Mouse (Mus musculus): ENCODE results near the gene Carns1. TPM values are rescaled to one million over a fixed set of nuclear protein-coding genes. Genes with fewer than 3 reads are reported as not detected.
A peak's percentile ranks its signal among the peaks of the same experiment; 100 is the strongest.

Carns1 gene
- total and polyA plus RNA-seq, 2 experiments = 0.65 to 1.9 TPM

DNA sequence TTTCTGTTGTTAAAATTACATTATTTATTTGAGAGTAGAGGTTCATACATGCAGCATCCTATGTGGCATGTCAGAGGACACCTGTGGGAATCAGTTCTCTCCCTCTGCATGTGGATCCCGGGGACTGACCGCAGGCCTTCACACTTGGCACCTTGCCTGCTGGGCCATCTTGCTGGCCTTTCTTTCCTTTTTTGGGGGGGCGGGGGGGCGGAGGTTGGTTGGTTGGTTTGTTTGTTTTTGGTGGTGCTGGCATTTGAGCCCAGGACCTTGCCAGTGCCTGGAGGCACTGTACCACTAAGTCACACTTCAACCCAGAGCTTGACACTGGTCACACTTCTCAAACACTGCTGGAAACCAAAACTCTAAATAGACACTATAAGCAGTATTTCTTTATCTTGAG lies 40.9 kb downstream of the Carns1 start:
- H3K4me3 ChIP-seq (ENCODE audit: insufficient read depth, low read depth, low read length) = no peak overlapping the region
- H3K9ac ChIP-seq (ENCODE audit: low read depth, low read length) = no peak overlapping the region
- no peaks in the 10 kb centered on the region; the same call in 1 of the 2 replicates for H3K36me3 ChIP-seq (ENCODE audit: control insufficient read depth, insufficient read depth, low read length)
- H3K79me2 ChIP-seq (ENCODE audit: control insufficient read depth, insufficient read depth, low read length) = no peaks in the 10 kb centered on the region
- no peak for TF ChIP-seq POLR2A (IDR thresholded peaks at IDR 0.05; ENCODE audit: extremely low read depth, insufficient read depth, low read length)
- no peak for TF ChIP-seq CTCF (IDR thresholded peaks at IDR 0.05; ENCODE audit: low read depth, low read length)
- H3K27me3 ChIP-seq (ENCODE audit: control insufficient read depth, insufficient read depth, low read length) = no peaks in the 10 kb centered on the region
- DNase-seq (ENCODE audit: extremely low read depth, low read depth, low spot score) = peak; percentile 60
- peak overlapping the region; percentile 79 for H3K27ac ChIP-seq (replicated peaks; ENCODE audit: insufficient read depth, low read depth, low read length)
- 28% methylated on average over 4 of the region's 4 CpGs for WGBS
- peaks cover 9% of the 10 kb centered on the region for H3K4me1 ChIP-seq (ENCODE audit: control insufficient read depth, insufficient read depth, low read length)

DNA sequence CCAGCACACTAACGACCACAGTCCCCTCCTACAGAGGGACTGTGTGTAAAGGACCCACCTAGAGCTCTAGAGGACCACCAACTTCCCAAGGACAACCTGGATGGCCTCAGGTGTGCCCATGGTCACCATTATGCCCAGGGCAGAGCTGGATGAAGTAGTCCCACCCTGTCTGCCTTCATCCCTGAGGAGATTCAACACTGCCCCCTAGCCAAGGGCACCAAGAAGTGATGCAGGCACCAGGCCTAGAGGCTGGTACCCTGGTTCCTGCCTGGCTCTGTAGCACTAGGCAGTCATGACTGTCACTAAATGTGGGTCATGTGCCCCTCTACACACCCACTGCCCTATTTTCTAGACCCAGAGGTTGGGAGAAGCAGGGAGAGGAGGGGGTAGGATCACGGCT lies 43.5 kb downstream of the Carns1 start:
- Histone ChIP-seq H3K27me3 (ENCODE audit: control insufficient read depth, insufficient read depth, low read length) (no peaks in the 10 kb centered on the region), H3K36me3 (ENCODE audit: control insufficient read depth, insufficient read depth, low read length) (no peaks in the 10 kb centered on the region; the same call in 1 of the 2 replicates), H3K27ac (replicated peaks; ENCODE audit: insufficient read depth, low read depth, low read length) (no peak overlapping the region), H3K79me2 (ENCODE audit: control insufficient read depth, insufficient read depth, low read length) (no peaks in the 10 kb centered on the region), H3K4me3 (ENCODE audit: insufficient read depth, low read depth, low read length) (no peak overlapping the region), H3K9ac (ENCODE audit: low read depth, low read length) (no peak overlapping the region), H3K4me1 (ENCODE audit: control insufficient read depth, insufficient read depth, low read length) (peaks cover 10% of the 10 kb centered on the region)
- no peak for TF ChIP-seq CTCF (IDR thresholded peaks at IDR 0.05; ENCODE audit: low read depth, low read length)
- TF ChIP-seq POLR2A (IDR thresholded peaks at IDR 0.05; ENCODE audit: extremely low read depth, insufficient read depth, low read length) = no peak
- no peak for DNase-seq (ENCODE audit: extremely low read depth, low read depth, low spot score)
- 95% methylated on average over 2 of the region's 2 CpGs for WGBS

GRCm38 (mm10) chr19:4131075-4131474 lies 44.2 kb downstream of the Carns1 start:
- no peak for DNase-seq (ENCODE audit: extremely low read depth, low read depth, low spot score)
- H3K79me2 ChIP-seq (ENCODE audit: control insufficient read depth, insufficient read depth, low read length) = peaks cover 6% of the 10 kb centered on the region; the same call in 1 of the 2 replicates
- H3K4me1 ChIP-seq (ENCODE audit: control insufficient read depth, insufficient read depth, low read length) = peaks cover 13% of the 10 kb centered on the region
- 95% methylated on average over 5 of the region's 5 CpGs for WGBS
- TF ChIP-seq POLR2A (IDR thresholded peaks at IDR 0.05; ENCODE audit: extremely low read depth, insufficient read depth, low read length) = no peak
- TF ChIP-seq CTCF (IDR thresholded peaks at IDR 0.05; ENCODE audit: low read depth, low read length) = no peak
- H3K27ac ChIP-seq (replicated peaks; ENCODE audit: insufficient read depth, low read depth, low read length) = no peak overlapping the region
- H3K27me3 ChIP-seq (ENCODE audit: control insufficient read depth, insufficient read depth, low read length) = no peaks in the 10 kb centered on the region
- H3K9ac ChIP-seq (ENCODE audit: low read depth, low read length) = no peak overlapping the region
- no peak overlapping the region for H3K4me3 ChIP-seq (ENCODE audit: insufficient read depth, low read depth, low read length)
- no peaks in the 10 kb centered on the region; the same call in 1 of the 2 replicates for H3K36me3 ChIP-seq (ENCODE audit: control insufficient read depth, insufficient read depth, low read length)

DNA sequence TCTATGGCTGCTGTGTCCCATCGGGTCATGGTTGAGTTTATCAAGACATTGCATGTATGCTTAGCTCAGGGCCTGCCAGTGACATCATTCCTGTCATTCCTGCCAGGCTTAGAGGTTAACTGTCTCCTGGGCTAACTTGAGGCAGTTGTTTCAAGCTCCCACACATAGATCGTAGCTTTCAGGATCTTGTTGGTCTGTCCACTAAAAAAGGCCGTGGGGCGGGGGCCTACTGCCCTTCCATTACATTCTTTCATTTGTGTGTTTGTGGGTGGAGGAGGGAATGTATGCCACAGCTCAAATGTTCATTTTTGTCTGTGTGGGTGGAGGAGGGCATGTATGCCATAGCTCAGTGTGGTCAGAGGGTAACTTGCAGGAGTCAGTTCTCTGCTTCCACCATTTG lies 45.2 kb downstream of the Carns1 start:
- Histone ChIP-seq H3K27me3 (ENCODE audit: control insufficient read depth, insufficient read depth, low read length) (no peaks in the 10 kb centered on the region), H3K36me3 (ENCODE audit: control insufficient read depth, insufficient read depth, low read length) (no peaks in the 10 kb centered on the region; the same call in 1 of the 2 replicates), H3K79me2 (ENCODE audit: control insufficient read depth, insufficient read depth, low read length) (peaks cover 8% of the 10 kb centered on the region; the same call in 1 of the 2 replicates), H3K9ac (ENCODE audit: low read depth, low read length) (no peak overlapping the region), H3K4me1 (ENCODE audit: control insufficient read depth, insufficient read depth, low read length) (peaks cover 14% of the 10 kb centered on the region), H3K27ac (replicated peaks; ENCODE audit: insufficient read depth, low read depth, low read length) (no peak overlapping the region), H3K4me3 (ENCODE audit: insufficient read depth, low read depth, low read length) (no peak overlapping the region)
- WGBS = 71% methylated on average over 4 of the region's 4 CpGs
- TF ChIP-seq CTCF (IDR thresholded peaks at IDR 0.05; ENCODE audit: low read depth, low read length) = no peak
- TF ChIP-seq POLR2A (IDR thresholded peaks at IDR 0.05; ENCODE audit: extremely low read depth, insufficient read depth, low read length) = no peak
- no peak for DNase-seq (ENCODE audit: extremely low read depth, low read depth, low spot score)

GRCm38 (mm10) chr19:4129462-4129861 lies 45.8 kb downstream of the Carns1 start:
- no peaks in the 10 kb centered on the region; the same call in 1 of the 2 replicates for H3K36me3 ChIP-seq (ENCODE audit: control insufficient read depth, insufficient read depth, low read length)
- no peak for DNase-seq (ENCODE audit: extremely low read depth, low read depth, low spot score)
- H3K4me1 ChIP-seq (ENCODE audit: control insufficient read depth, insufficient read depth, low read length) = peaks cover 9% of the 10 kb centered on the region
- H3K79me2 ChIP-seq (ENCODE audit: control insufficient read depth, insufficient read depth, low read length) = peaks cover 8% of the 10 kb centered on the region; the same call in 1 of the 2 replicates
- no peak overlapping the region for H3K9ac ChIP-seq (ENCODE audit: low read depth, low read length)
- WGBS = 87% methylated on average over 7 of the region's 7 CpGs
- H3K4me3 ChIP-seq (ENCODE audit: insufficient read depth, low read depth, low read length) = no peak overlapping the region
- TF ChIP-seq POLR2A (IDR thresholded peaks at IDR 0.05; ENCODE audit: extremely low read depth, insufficient read depth, low read length) = no peak
- TF ChIP-seq CTCF (IDR thresholded peaks at IDR 0.05; ENCODE audit: low read depth, low read length) = no peak
- H3K27ac ChIP-seq (replicated peaks; ENCODE audit: insufficient read depth, low read depth, low read length) = no peak overlapping the region
- H3K27me3 ChIP-seq (ENCODE audit: control insufficient read depth, insufficient read depth, low read length) = no peaks in the 10 kb centered on the region

DNA sequence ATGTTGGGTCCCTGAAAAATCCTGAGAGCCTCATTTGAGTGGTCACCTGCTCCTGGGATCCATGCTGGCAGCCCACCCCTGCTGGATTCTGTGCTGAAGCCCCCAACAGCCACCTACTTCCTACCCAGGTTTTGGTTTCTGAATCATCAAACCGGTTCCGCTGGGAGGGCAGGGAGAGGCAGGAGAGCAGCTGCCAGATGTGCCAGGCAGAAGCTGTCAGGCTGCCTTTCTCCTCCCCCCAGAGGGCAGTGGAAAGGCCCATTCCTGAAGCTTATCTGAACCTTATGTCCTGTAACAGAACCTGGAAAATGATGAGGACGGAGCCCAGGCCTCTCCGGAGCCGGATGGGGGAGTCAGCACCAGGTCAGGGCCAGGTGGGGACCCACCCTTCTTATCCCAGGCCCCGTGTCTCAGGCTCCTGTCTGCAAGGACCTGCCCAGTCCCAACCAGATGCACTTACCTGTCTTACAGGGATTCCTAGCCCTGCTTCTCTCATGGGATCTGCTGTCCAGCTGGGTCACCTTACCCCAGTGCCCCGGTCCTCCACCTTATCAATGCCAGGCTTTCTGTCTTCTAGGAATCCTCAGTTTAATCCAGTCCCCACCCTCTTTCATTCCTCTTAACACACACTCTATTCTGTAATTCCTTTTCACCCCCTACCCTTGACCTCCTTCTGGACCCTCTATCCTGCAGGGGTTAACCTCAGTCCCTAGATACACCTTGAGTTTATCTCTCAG lies 48.4 kb downstream of the Carns1 start:
- no peak for DNase-seq (ENCODE audit: extremely low read depth, low read depth, low spot score)
- peaks cover 5% of the 10 kb centered on the region; the same call in 1 of the 2 replicates for H3K4me1 ChIP-seq (ENCODE audit: control insufficient read depth, insufficient read depth, low read length)
- 72% methylated on average over 7 of the region's 7 CpGs for WGBS
- H3K9ac ChIP-seq (ENCODE audit: low read depth, low read length) = peak overlapping the region; percentile 5; the same call in 1 of the 2 replicates
- no peak overlapping the region for H3K27ac ChIP-seq (replicated peaks; ENCODE audit: insufficient read depth, low read depth, low read length)
- H3K79me2 ChIP-seq (ENCODE audit: control insufficient read depth, insufficient read depth, low read length) = peaks cover 8% of the 10 kb centered on the region; the same call in 1 of the 2 replicates
- TF ChIP-seq CTCF (IDR thresholded peaks at IDR 0.05; ENCODE audit: low read depth, low read length) (no peak), POLR2A (IDR thresholded peaks at IDR 0.05; ENCODE audit: extremely low read depth, insufficient read depth, low read length) (no peak)
- peak overlapping the region; percentile 93; the same call in 1 of the 2 replicates for H3K4me3 ChIP-seq (ENCODE audit: insufficient read depth, low read depth, low read length)
- no peaks in the 10 kb centered on the region for H3K27me3 ChIP-seq (ENCODE audit: control insufficient read depth, insufficient read depth, low read length)
- no peaks in the 10 kb centered on the region; the same call in 1 of the 2 replicates for H3K36me3 ChIP-seq (ENCODE audit: control insufficient read depth, insufficient read depth, low read length)
